Mouse (Mus musculus): ENCODE measurements around the gene Olfr1215. TPM values are rescaled to one million over a fixed set of nuclear protein-coding genes. Genes with fewer than 3 reads are reported as not detected.
"Not testable (repeated sequence)": the region's sequence is repeated elsewhere in the genome, so short reads cannot be mapped to it uniquely, and the experiment has no call there.

Olfr1215 gene
- not detected in 2 replicates for polyA plus RNA-seq (2015; fragmentation: Nextera tagmentation; extraction: Ambion mirVana)

- no peak for DNase-seq (ENCODE audit: low spot score)
These were observed at the start of gene Olfr1215 for GRCm38 (mm10) chr2:89006873-89007272. Gene Olfr1215 (minus strand): TSS chr2:89006973.

GRCm38 (mm10) chr2:89031965-89032364 is 25.2 kb upstream of the Olfr1215 start, which contains the start of gene Olfr1217:
Gene Olfr1217 (minus strand): TSS chr2:89032065.
- no peak for DNase-seq (ENCODE audit: low spot score)

- DNase-seq (ENCODE audit: low spot score) = not testable (repeated sequence)
These were observed 14.7 kb upstream of the Olfr1215 start for GRCm38 (mm10) chr2:89021436-89021835.

GRCm38 (mm10) chr2:89018240-89018639 is 11.5 kb upstream of the Olfr1215 start, which contains the start of gene Olfr1216:
Gene Olfr1216 (minus strand): TSS chr2:89018340.
- no peak for DNase-seq (ENCODE audit: low spot score)

GRCm38 (mm10) chr2:88992553-88992952 is 14.2 kb downstream of the Olfr1215 start, which contains the start of gene Olfr1214:
Gene Olfr1214 (minus strand): TSS chr2:88992653.
- DNase-seq (ENCODE audit: low spot score) = no peak

- DNase-seq (ENCODE audit: low spot score) = no peak
These were observed 26.6 kb downstream of the Olfr1215 start, which contains the start of gene Gm13762 for GRCm38 (mm10) chr2:88980181-88980580. Gene Gm13762 (minus strand): TSS chr2:88980281.

GRCm38 (mm10) chr2:88953669-88954068 is 53.1 kb downstream of the Olfr1215 start, which contains the start of gene Olfr1212:
Gene Olfr1212 (plus strand): TSS chr2:88953969.
- no peak for DNase-seq (ENCODE audit: low spot score)

Other genes starting within 250 kb of the Olfr1215 start
- gene Olfr1199, start 246.5 kb downstream of the Olfr1215 start, polyA plus RNA-seq (2015; fragmentation: Nextera tagmentation; extraction: Ambion mirVana) = not detected in 2 replicates
- gene Olfr1200, start 236.5 kb downstream of the Olfr1215 start, polyA plus RNA-seq (2015; fragmentation: Nextera tagmentation; extraction: Ambion mirVana) = not detected in 2 replicates
- not detected in 2 replicates for gene Olfr1201, start 213.9 kb downstream of the Olfr1215 start, polyA plus RNA-seq (2015; fragmentation: Nextera tagmentation; extraction: Ambion mirVana)
- not detected in 2 replicates for gene Olfr1202, start 192.5 kb downstream of the Olfr1215 start, polyA plus RNA-seq (2015; fragmentation: Nextera tagmentation; extraction: Ambion mirVana)
- gene Olfr1205, start 177.2 kb downstream of the Olfr1215 start, polyA plus RNA-seq (2015; fragmentation: Nextera tagmentation; extraction: Ambion mirVana) = not detected in 2 replicates
- not detected in 2 replicates for gene Olfr1204, start 157.7 kb downstream of the Olfr1215 start, polyA plus RNA-seq (2015; fragmentation: Nextera tagmentation; extraction: Ambion mirVana)
- gene Olfr1206, start 143.7 kb downstream of the Olfr1215 start, polyA plus RNA-seq (2015; fragmentation: Nextera tagmentation; extraction: Ambion mirVana) = not detected in 2 replicates
- not detected in 2 replicates for gene Olfr1208, start 104.7 kb downstream of the Olfr1215 start, polyA plus RNA-seq (2015; fragmentation: Nextera tagmentation; extraction: Ambion mirVana)
- not detected in 2 replicates for gene Olfr1209, start 91.8 kb downstream of the Olfr1215 start, polyA plus RNA-seq (2015; fragmentation: Nextera tagmentation; extraction: Ambion mirVana)
- gene Olfr1211, start 68.9 kb downstream of the Olfr1215 start, polyA plus RNA-seq (2015; fragmentation: Nextera tagmentation; extraction: Ambion mirVana) = not detected in 2 replicates
- gene Olfr1212, start 53.0 kb downstream of the Olfr1215 start, polyA plus RNA-seq (2015; fragmentation: Nextera tagmentation; extraction: Ambion mirVana) = not detected in 2 replicates
- gene Gm13762, start 26.7 kb downstream of the Olfr1215 start, polyA plus RNA-seq (2015; fragmentation: Nextera tagmentation; extraction: Ambion mirVana) = not detected in 2 replicates
- gene Olfr1214, start 14.3 kb downstream of the Olfr1215 start, polyA plus RNA-seq (2015; fragmentation: Nextera tagmentation; extraction: Ambion mirVana) = not detected in 2 replicates
- gene Olfr1216, start 11.4 kb upstream of the Olfr1215 start, polyA plus RNA-seq (2015; fragmentation: Nextera tagmentation; extraction: Ambion mirVana) = not detected in 2 replicates
- not detected in 2 replicates for gene Olfr1217, start 25.1 kb upstream of the Olfr1215 start, polyA plus RNA-seq (2015; fragmentation: Nextera tagmentation; extraction: Ambion mirVana)
- gene Olfr1218, start 54.2 kb upstream of the Olfr1215 start, polyA plus RNA-seq (2015; fragmentation: Nextera tagmentation; extraction: Ambion mirVana) = not detected in 2 replicates
- not detected in 2 replicates for gene Olfr1219, start 76.5 kb upstream of the Olfr1215 start, polyA plus RNA-seq (2015; fragmentation: Nextera tagmentation; extraction: Ambion mirVana)
- not detected in 2 replicates for gene Olfr1220, start 99.9 kb upstream of the Olfr1215 start, polyA plus RNA-seq (2015; fragmentation: Nextera tagmentation; extraction: Ambion mirVana)
- not detected in 2 replicates for gene Olfr1221, start 110.3 kb upstream of the Olfr1215 start, polyA plus RNA-seq (2015; fragmentation: Nextera tagmentation; extraction: Ambion mirVana)
- not detected in 2 replicates for gene Olfr1222, start 126.1 kb upstream of the Olfr1215 start, polyA plus RNA-seq (2015; fragmentation: Nextera tagmentation; extraction: Ambion mirVana)
- not detected in 2 replicates for gene Olfr1223, start 144.6 kb upstream of the Olfr1215 start, polyA plus RNA-seq (2015; fragmentation: Nextera tagmentation; extraction: Ambion mirVana)
- gene Olfr1224-ps1, start 157.1 kb upstream of the Olfr1215 start, polyA plus RNA-seq (2015; fragmentation: Nextera tagmentation; extraction: Ambion mirVana) = not detected in 2 replicates
- gene Olfr1225, start 167.7 kb upstream of the Olfr1215 start, polyA plus RNA-seq (2015; fragmentation: Nextera tagmentation; extraction: Ambion mirVana) = not detected in 2 replicates
- gene Olfr1226, start 193.1 kb upstream of the Olfr1215 start, polyA plus RNA-seq (2015; fragmentation: Nextera tagmentation; extraction: Ambion mirVana) = not detected in 2 replicates
- not detected in 2 replicates for gene Olfr1228, start 247.1 kb upstream of the Olfr1215 start, polyA plus RNA-seq (2015; fragmentation: Nextera tagmentation; extraction: Ambion mirVana)